Mouse (Mus musculus) erythroblast, embryonic 14.5 days (primary cell): ENCODE results near the gene Sigirr.

Source experiments
- GATA1 ChIP-seq: IDR thresholded peaks from 2 replicates; pipeline ENCODE4 v1.6.1; 2012; ENCODE audit warnings: low read length, inconsistent platforms, mixed read lengths
- TAL1 ChIP-seq: IDR thresholded peaks from 3 replicates; pipeline ENCODE4 v1.6.1; 2012; ENCODE audit warnings: low read length, inconsistent platforms, mixed read lengths

DNA sequence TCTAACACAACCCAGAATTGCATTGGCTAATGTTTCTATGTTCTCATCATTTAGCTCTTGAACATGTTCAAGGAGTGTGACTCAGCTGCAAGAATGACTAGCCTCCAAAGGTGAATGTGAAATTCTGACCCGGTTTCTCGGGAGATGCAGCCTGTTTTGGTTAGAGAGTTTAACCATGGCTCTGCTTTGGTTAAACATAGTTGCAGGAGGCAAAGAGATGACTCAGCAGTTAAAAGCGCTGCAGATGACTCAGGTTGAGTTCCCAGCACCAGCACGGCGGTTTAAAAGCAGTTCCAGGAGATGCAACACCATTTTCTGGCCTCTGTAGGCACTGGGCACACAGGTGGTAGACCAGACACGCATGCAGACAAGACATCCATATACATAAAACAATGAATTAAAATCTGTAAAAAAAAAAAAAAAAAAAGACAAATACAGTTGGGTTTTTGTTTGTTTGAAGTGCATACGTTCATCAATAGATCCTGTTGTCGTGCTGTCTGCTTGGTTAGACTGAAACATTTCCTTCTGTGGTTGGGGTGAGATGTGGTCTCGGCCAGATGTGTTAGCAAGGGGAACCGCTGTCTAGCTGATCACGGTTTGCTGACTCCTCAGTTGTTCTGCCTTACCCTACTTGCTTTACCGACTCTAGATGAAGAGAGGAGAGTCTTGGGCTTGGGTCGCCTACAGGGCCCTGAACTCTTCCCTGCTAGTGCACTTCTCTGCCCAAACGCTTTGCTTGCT lies 41.6 kb downstream of the Sigirr start:
- no peak for TF ChIP-seq GATA1
- TF ChIP-seq TAL1: no peak
